Mouse (Mus musculus): ENCODE results near the gene Gclm. TPM values are rescaled to one million over a fixed set of nuclear protein-coding genes. Genes with fewer than 3 reads are reported as not detected.

Gene Gclm
- polyA plus RNA-seq, 1 experiment from 2014 or later = 45.1 TPM

GRCm38 (mm10) chr3:122307894-122308671 is 62.7 kb downstream of the Gclm start:
- Histone ChIP-seq H3K4me1 (peaks cover 7% of the 10 kb centered on the region), H3K9me3 (no peaks in the 10 kb centered on the region), H3K4me3 (no peak overlapping the region), H3K36me3 (replicated peaks) (no peaks in the 10 kb centered on the region), H3K27me3 (ENCODE audit: poor library complexity, severe bottlenecking) (0 out of 2 replicates have a peak, but pooled peaks cover 3% of the 10 kb centered on the region), H3K27ac (no peak overlapping the region)
- 64% methylated on average over 4 of the region's 4 CpGs for WGBS
- no peak for DNase-seq (ENCODE audit: extremely low spot score, low spot score)

GRCm38 (mm10) chr3:122308981-122309380 is 63.6 kb downstream of the Gclm start:
- Histone ChIP-seq H3K4me3 (no peak overlapping the region), H3K36me3 (replicated peaks) (no peaks in the 10 kb centered on the region), H3K4me1 (peaks cover 15% of the 10 kb centered on the region), H3K27me3 (ENCODE audit: poor library complexity, severe bottlenecking) (0 out of 2 replicates have a peak, but pooled peaks cover 3% of the 10 kb centered on the region), H3K9me3 (no peaks in the 10 kb centered on the region), H3K27ac (no peak overlapping the region)
- DNase-seq (ENCODE audit: extremely low spot score, low spot score) = no peak
- WGBS = 37% methylated on average over 6 of the region's 6 CpGs

GRCm38 (mm10) chr3:122312078-122312477 is 66.7 kb downstream of the Gclm start:
- H3K36me3 ChIP-seq (replicated peaks) = no peaks in the 10 kb centered on the region
- H3K27ac ChIP-seq = no peak overlapping the region
- H3K9me3 ChIP-seq = no peaks in the 10 kb centered on the region
- peak; percentile 85 for DNase-seq (ENCODE audit: extremely low spot score, low spot score)
- H3K27me3 ChIP-seq (ENCODE audit: poor library complexity, severe bottlenecking) = peaks cover 11% of the 10 kb centered on the region; the same call in 1 of the 2 replicates
- 22% methylated on average over 2 of the region's 2 CpGs for WGBS
- no peak overlapping the region for H3K4me3 ChIP-seq
- peaks cover 34% of the 10 kb centered on the region for H3K4me1 ChIP-seq

- H3K4me3 ChIP-seq = no peak overlapping the region
- peaks cover 15% of the 10 kb centered on the region for H3K27me3 ChIP-seq (ENCODE audit: poor library complexity, severe bottlenecking)
- H3K36me3 ChIP-seq (replicated peaks) = no peaks in the 10 kb centered on the region
- H3K27ac ChIP-seq = 0 out of 2 replicates have a peak overlapping the region, but pooled peaks have one; percentile 15
- H3K4me1 ChIP-seq = peaks cover 35% of the 10 kb centered on the region
- WGBS = 79% methylated on average over 10 of the region's 10 CpGs
- no peak for DNase-seq (ENCODE audit: extremely low spot score, low spot score)
- H3K9me3 ChIP-seq = no peaks in the 10 kb centered on the region
Measured at GRCm38 (mm10) chr3:122312936-122313629, 67.7 kb downstream of the Gclm start.

- Histone ChIP-seq H3K27ac (peak overlapping the region; percentile 40), H3K27me3 (ENCODE audit: poor library complexity, severe bottlenecking) (peaks cover 13% of the 10 kb centered on the region), H3K36me3 (replicated peaks) (no peaks in the 10 kb centered on the region), H3K4me1 (peaks cover 35% of the 10 kb centered on the region), H3K4me3 (no peak overlapping the region), H3K9me3 (no peaks in the 10 kb centered on the region)
- WGBS = 46% methylated on average over 7 of the region's 7 CpGs
- no peak for DNase-seq (ENCODE audit: extremely low spot score, low spot score)
Measured at GRCm38 (mm10) chr3:122313936-122314335, 68.6 kb downstream of the Gclm start.

- Histone ChIP-seq H3K4me3 (peak overlapping the region; percentile 18; the same call in 1 of the 2 replicates), H3K4me1 (peaks cover 37% of the 10 kb centered on the region), H3K27me3 (ENCODE audit: poor library complexity, severe bottlenecking) (peaks cover 12% of the 10 kb centered on the region), H3K27ac (0 out of 2 replicates have a peak overlapping the region, but pooled peaks have one; percentile 51), H3K36me3 (replicated peaks) (no peaks in the 10 kb centered on the region), H3K9me3 (no peaks in the 10 kb centered on the region)
- no peak for DNase-seq (ENCODE audit: extremely low spot score, low spot score)
- WGBS = 22% methylated on average over 11 of the region's 11 CpGs
Measured at GRCm38 (mm10) chr3:122316621-122317020, 71.3 kb downstream of the Gclm start.

GRCm38 (mm10) chr3:122317339-122317738 is 72.0 kb downstream of the Gclm start:
- H3K27ac ChIP-seq = 0 out of 2 replicates have a peak overlapping the region, but pooled peaks have one; percentile 11
- 89% methylated on average over 6 of the region's 6 CpGs for WGBS
- no peak for DNase-seq (ENCODE audit: extremely low spot score, low spot score)
- H3K4me3 ChIP-seq = no peak overlapping the region
- peaks cover 44% of the 10 kb centered on the region for H3K4me1 ChIP-seq
- H3K27me3 ChIP-seq (ENCODE audit: poor library complexity, severe bottlenecking) = peaks cover 12% of the 10 kb centered on the region
- no peaks in the 10 kb centered on the region for H3K36me3 ChIP-seq (replicated peaks)
- H3K9me3 ChIP-seq = no peaks in the 10 kb centered on the region

MicroRNA genes within 50 kb of the gene (microRNA counts, 519-probe panel; counts per million panel counts)
- microRNA mmu-miR-760 = 341 counts per million, percentile 65 among the panel's probes with 10 or more counts

Small RNAs within 50 kb of the gene (microRNA-seq; reads per million reads assigned to microRNA genes)
- not detected for gene Gm22903
- gene Mir760 = 329 reads per million, percentile 61 among the genes with 10 or more reads in this experiment

Other genes starting within 250 kb of the Gclm start
- gene Abca4, start 201.1 kb upstream of the Gclm start, polyA plus RNA-seq (2016; fragmentation: Nextera tagmentation; extraction: Ambion mirVana) = 1.7 and 2.1 TPM in 2 replicates
- 96.1 and 101 TPM in 2 replicates for gene Dnttip2, start 28.8 kb downstream of the Gclm start, polyA plus RNA-seq (2016; fragmentation: Nextera tagmentation; extraction: Ambion mirVana)
- gene Bcar3, start 48.6 kb downstream of the Gclm start, polyA plus RNA-seq (2016; fragmentation: Nextera tagmentation; extraction: Ambion mirVana) = 15.7 and 16.2 TPM in 2 replicates

All from forebrain, embryonic 10.5 days (tissue).